Mouse (Mus musculus) forebrain, embryonic 16.5 days (tissue): Measurements from ENCODE around the gene Aph1a. TPM values are rescaled to one million over a fixed set of nuclear protein-coding genes. Genes with fewer than 3 reads are reported as not detected.
"Not testable (repeated sequence)": the region's sequence is repeated elsewhere in the genome, so short reads cannot be mapped to it uniquely, and the experiment has no call there.

Experiments
- ATAC-seq: fragments of 200-750 bp; cut with Nextera tagmentation; 2 replicates; pipeline ENCODE4 v1.8.0; 2017; ENCODE audit warnings: mild to moderate bottlenecking, moderate library complexity
- H3K27ac ChIP-seq: fragments of 300-500 bp; sonication (generic); 2 replicates; pipeline ENCODE4 v1.5.1; 2014; ENCODE audit warnings: low read length, control low read depth
- H3K27me3 ChIP-seq: fragments of 300-500 bp; sonication (generic); replicated peaks from 2 replicates; pipeline ENCODE4 v1.6.1; 2014; ENCODE audit warnings: low read length; ENCODE audit not compliant: control insufficient read depth, insufficient read depth
- H3K36me3 ChIP-seq: fragments of 300-500 bp; sonication (generic); 2 replicates; pipeline ENCODE4 v1.6.1; 2014; ENCODE audit not compliant: control insufficient read depth, insufficient read depth
- H3K4me1 ChIP-seq: fragments of 300-500 bp; sonication (generic); replicated peaks from 2 replicates; pipeline ENCODE4 v1.6.1; 2014; ENCODE audit warnings: low read length; ENCODE audit not compliant: control insufficient read depth, insufficient read depth
- H3K4me2 ChIP-seq: fragments of 300-500 bp; sonication (generic); 2 replicates; pipeline ENCODE4 v1.6.1; 2014; ENCODE audit warnings: mild to moderate bottlenecking, low read length, control low read depth
- H3K4me3 ChIP-seq: fragments of 300-500 bp; sonication (generic); replicated peaks from 2 replicates; pipeline ENCODE4 v1.5.1; 2014; ENCODE audit warnings: mild to moderate bottlenecking, low read length, control low read depth
- H3K9ac ChIP-seq: fragments of 300-500 bp; sonication (generic); replicated peaks from 2 replicates; pipeline ENCODE4 v1.6.1; 2014; ENCODE audit warnings: low read depth, low read length, control low read depth
- H3K9me3 ChIP-seq: fragments of 300-500 bp; sonication (generic); 2 replicates; pipeline ENCODE4 v1.6.1; 2016; ENCODE audit warnings: low read length; ENCODE audit not compliant: control insufficient read depth
- whole genome bisulfite sequencing: fragments of 180-500 bp; shearing (Covaris S2); extraction: QIAGEN DNeasy Blood & Tissue Kit; methylation state at CpG from one replicate; pipeline ENCODE4 v1.1.7; 2014; 5-methylcytosine and 5-hydroxymethylcytosine counted together
- polyA plus RNA-seq: library from polyadenylated mRNA; unstranded; fragments of >200 nt; fragmentation: Nextera tagmentation; extraction: Ambion mirVana; gene quantifications from 2 replicates; pipeline ENCODE4 v1.2.1, GENCODE M21; 2015

Gene Aph1a
- polyA plus RNA-seq, 1 experiment from 2014 or later = 35.6 TPM

- H3K4me1 ChIP-seq = peaks cover 12% of the 10 kb centered on the region
- peak overlapping the region; percentile 75 for H3K4me3 ChIP-seq
- H3K9me3 ChIP-seq = no peaks in the 10 kb centered on the region
- peak overlapping the region; percentile 76 for H3K9ac ChIP-seq
- no peaks in the 10 kb centered on the region for H3K36me3 ChIP-seq
- H3K27me3 ChIP-seq = no peaks in the 10 kb centered on the region
- ATAC-seq = no peak
- 14% methylated on average over 16 of the region's 16 CpGs for WGBS
- H3K27ac ChIP-seq = peak overlapping the region; percentile 36; the same call in 1 of the 2 replicates
- peak overlapping the region; percentile 55 for H3K4me2 ChIP-seq
Measured at GRCm38 (mm10) chr3:95894317-95895160, 770 bp downstream of the Aph1a start.

DNA sequence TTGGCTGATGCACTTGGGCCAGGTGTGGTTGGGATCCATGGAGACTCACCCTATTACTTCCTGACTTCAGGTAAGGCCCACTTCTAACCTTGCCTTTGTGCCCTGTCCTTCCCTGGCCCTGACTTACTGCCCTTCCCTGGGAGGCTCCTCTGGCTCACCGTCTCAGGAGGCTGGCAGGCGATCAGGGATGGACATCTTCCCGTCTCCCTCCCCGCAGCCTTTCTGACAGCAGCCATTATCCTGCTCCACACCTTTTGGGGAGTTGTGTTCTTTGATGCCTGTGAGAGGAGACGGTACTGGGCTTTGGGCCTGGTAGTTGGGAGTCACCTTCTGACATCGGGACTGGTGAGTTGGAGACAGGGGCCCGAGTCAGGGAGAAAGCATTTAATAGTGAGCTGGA, 1.7 kb downstream of the Aph1a start:
- not testable (repeated sequence) for H3K4me3 ChIP-seq, H3K4me2 ChIP-seq, H3K9ac ChIP-seq, H3K9me3 ChIP-seq, H3K27ac ChIP-seq, H3K36me3 ChIP-seq, H3K27me3 ChIP-seq, ATAC-seq
- 82% methylated on average over 7 of the region's 7 CpGs for WGBS
- peaks cover 12% of the 10 kb centered on the region for H3K4me1 ChIP-seq

DNA sequence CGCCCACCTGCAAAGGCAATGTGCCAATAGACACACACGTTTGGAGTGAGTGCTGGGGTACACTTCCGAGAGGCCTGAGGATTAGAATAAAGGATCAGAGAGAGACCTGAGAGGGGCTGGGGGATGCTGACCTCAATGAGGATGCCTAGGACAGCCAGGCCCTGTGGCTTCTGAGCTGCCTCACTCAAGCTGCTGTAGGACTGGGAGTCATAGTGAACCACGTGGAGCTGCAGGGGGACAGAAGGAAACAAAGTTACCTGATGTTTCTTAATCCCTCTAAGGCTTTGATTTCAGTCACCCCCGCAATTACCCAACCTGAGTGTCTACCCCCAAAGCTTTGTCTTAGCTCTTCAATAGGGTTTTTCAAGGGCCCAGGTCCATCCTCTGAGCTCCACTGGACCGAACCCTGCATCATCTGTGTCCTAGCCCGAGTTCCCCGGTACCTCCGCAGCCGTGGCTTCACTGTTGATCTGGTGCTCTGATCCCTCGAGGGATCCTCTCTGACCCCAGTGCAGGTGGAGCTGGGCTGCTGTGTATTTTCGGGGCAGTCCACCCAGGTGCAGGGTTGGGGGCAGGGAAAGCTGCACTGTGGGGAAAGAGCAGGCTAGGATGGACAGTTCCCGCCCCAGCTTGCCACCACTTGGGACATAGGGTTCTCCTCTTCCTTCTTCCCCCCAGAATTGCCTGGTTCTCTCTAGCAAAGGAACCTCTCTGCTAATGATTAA, 6.2 kb downstream of the Aph1a start:
- ATAC-seq = no peak
- Histone ChIP-seq H3K4me1 (peaks cover 20% of the 10 kb centered on the region), H3K36me3 (no peaks in the 10 kb centered on the region), H3K27ac (no peak overlapping the region), H3K9ac (no peak overlapping the region), H3K27me3 (no peaks in the 10 kb centered on the region), H3K4me2 (no peak overlapping the region), H3K9me3 (no peaks in the 10 kb centered on the region), H3K4me3 (no peak overlapping the region)
- 68% methylated on average over 13 of the region's 13 CpGs for WGBS

DNA sequence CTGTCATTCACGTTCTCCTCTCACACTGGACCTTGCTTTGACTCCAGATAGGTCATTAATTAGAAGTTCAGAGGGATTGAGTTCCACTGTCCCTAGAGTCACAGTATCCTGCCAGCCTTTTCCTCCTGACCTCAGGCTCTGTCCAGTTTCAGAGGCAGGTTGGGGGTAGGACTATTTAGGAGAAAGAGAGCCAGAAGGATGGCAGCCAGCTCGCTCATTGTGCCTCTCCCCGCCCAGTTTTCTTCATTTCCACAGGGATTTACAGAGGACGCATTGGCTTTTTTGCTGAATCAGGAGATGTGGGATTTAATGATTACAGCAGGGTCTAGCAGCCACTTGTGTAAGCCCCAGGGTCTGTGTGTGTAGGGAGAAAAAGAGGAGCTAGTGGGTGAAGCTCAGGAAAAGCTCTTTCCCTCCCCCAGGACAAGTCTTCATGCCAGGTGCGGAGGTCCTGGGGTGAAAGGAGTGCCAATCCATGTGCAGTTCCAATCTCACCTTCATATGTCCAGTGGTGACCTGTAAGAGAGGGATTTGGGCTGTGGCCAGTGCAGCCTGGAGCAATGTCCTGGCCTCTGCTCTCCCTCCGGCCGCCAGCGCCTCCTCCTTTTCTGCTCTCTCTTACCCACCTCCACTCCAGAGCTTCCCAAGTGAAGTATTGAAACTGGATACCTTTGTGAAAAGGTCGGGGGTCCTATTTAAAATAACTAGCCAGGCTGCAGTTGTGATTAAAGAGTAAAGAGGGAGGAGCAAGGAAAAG, 8.0 kb downstream of the Aph1a start:
- no peak for ATAC-seq
- Histone ChIP-seq H3K4me2 (no peak overlapping the region), H3K27me3 (no peaks in the 10 kb centered on the region), H3K36me3 (no peaks in the 10 kb centered on the region), H3K9ac (no peak overlapping the region), H3K27ac (no peak overlapping the region), H3K9me3 (no peaks in the 10 kb centered on the region), H3K4me1 (peaks cover 29% of the 10 kb centered on the region), H3K4me3 (no peak overlapping the region)
- 66% methylated on average over 9 of the region's 9 CpGs for WGBS

- no peaks in the 10 kb centered on the region for H3K27me3 ChIP-seq
- no peak for ATAC-seq
- peaks cover 31% of the 10 kb centered on the region for H3K4me1 ChIP-seq
- H3K9me3 ChIP-seq = no peaks in the 10 kb centered on the region
- no peak overlapping the region for H3K4me3 ChIP-seq
- H3K36me3 ChIP-seq = no peaks in the 10 kb centered on the region
- no peak overlapping the region for H3K27ac ChIP-seq
- H3K4me2 ChIP-seq = no peak overlapping the region
- no peak overlapping the region for H3K9ac ChIP-seq
Measured at GRCm38 (mm10) chr3:95902373-95902625, 8.5 kb downstream of the Aph1a start.

DNA sequence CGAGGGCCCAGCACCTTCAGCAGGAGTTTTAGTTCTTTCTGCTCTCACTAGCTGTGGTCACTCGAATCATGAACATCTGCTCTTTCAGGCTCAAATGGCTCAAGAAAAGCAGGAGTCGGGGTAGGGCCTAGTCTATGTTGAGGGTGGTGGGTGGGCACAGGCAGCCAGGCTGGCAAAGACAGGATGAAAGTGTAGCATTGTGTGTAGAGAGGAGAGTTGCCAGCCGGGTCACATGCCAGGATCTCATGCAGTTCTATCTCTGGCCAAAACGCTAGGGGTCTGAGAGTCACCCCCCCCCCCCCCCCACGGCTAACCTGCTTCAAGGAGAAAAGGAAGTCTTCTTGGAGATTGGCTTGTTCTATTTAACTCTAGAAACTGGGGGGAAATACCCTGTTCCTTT, 8.9 kb downstream of the Aph1a start:
- H3K36me3 ChIP-seq = no peaks in the 10 kb centered on the region
- peaks cover 31% of the 10 kb centered on the region for H3K4me1 ChIP-seq
- no peak overlapping the region for H3K4me2 ChIP-seq
- H3K9me3 ChIP-seq = no peaks in the 10 kb centered on the region
- WGBS = 20% methylated on average over 5 of the region's 6 CpGs
- H3K27ac ChIP-seq = no peak overlapping the region
- no peak overlapping the region for H3K4me3 ChIP-seq
- H3K9ac ChIP-seq = no peak overlapping the region
- H3K27me3 ChIP-seq = no peaks in the 10 kb centered on the region
- ATAC-seq = no peak

DNA sequence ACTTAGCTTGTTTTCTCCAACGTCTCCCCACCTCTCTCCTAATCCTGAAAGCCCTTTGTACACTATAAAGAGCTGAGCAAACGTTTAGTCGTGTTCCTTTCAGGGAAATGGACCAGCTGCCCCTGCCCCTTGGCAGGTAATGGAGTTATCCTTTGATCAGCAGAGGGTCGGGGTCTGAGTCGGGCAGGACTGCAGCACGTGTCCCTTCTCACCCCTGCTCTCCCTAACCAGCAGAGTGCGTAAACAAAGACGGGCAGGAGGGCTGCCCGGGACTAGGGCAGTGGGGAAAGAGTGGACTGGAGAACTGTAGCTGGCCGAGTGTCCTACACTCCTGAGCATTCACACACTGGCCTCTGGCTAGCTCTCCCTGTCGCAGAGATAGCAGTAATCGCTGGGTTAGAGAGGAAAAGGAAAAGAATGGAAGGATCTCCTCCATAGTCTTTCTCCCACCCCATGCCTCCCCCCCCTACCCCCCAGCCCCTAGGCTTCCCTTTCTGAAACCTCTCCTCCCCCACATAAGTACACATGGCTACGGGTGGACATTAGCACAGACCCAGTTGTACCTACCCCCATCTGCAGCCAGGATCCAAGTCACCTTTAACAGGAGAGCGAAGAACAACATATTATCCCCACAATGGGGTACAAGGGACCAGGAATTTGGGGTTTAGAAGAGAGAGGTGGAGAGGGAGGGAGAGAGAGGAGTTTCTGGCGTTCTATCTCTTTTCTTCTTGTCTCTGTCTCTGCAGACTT, 10.2 kb downstream of the Aph1a start:
- H3K27ac ChIP-seq = no peak overlapping the region
- H3K4me1 ChIP-seq = peaks cover 31% of the 10 kb centered on the region
- H3K36me3 ChIP-seq = no peaks in the 10 kb centered on the region
- peak overlapping the region; percentile 73 for H3K4me2 ChIP-seq
- no peaks in the 10 kb centered on the region for H3K9me3 ChIP-seq
- H3K9ac ChIP-seq = no peak overlapping the region; the same call in 1 of the 2 replicates
- peak overlapping the region; percentile 40 for H3K4me3 ChIP-seq
- no peak for ATAC-seq
- H3K27me3 ChIP-seq = no peaks in the 10 kb centered on the region
- WGBS = 3% methylated on average over 15 of the region's 15 CpGs

GRCm38 (mm10) chr3:95904568-95904967, 10.8 kb downstream of the Aph1a start, which contains the start of gene Car14:
TSS of gene Car14 (minus strand) at chr3:95904691.
- H3K36me3 ChIP-seq = no peaks in the 10 kb centered on the region
- no peaks in the 10 kb centered on the region for H3K27me3 ChIP-seq
- ATAC-seq = 0 out of 2 replicates have a peak, but pooled peaks have one; percentile 11
- no peaks in the 10 kb centered on the region for H3K9me3 ChIP-seq
- WGBS = 2% methylated on average over 15 of the region's 15 CpGs
- peak within 1 kb of the TSS; percentile 58 for H3K9ac ChIP-seq
- peaks cover 31% of the 10 kb centered on the region for H3K4me1 ChIP-seq
- peak within 1 kb of the TSS; percentile 40 for H3K4me3 ChIP-seq
- H3K4me2 ChIP-seq = peak within 1 kb of the TSS; percentile 73
- no peak within 1 kb of the TSS for H3K27ac ChIP-seq
